Mouse (Mus musculus) kidney, postnatal 0 days (tissue): Measurements from ENCODE around the gene Dhx58. TPM values are rescaled to one million over a fixed set of nuclear protein-coding genes. Genes with fewer than 3 reads are reported as not detected.

Source experiments
- ATAC-seq: fragments of 200-750 bp; cut with Nextera tagmentation; replicated peaks from 2 replicates; pipeline ENCODE4 v1.8.0; 2017; ENCODE audit warnings: low read depth, moderate number of reproducible peaks, moderate TSS enrichment, moderate library complexity; ENCODE audit not compliant: low FRiP score
- DNase-seq: peaks from one replicate; pipeline ENCODE4 v3.0.0-alpha.2; 2016; ENCODE audit warnings: low spot score
- H3K27ac ChIP-seq: fragments of 300-500 bp; sonication (generic); 2 replicates; pipeline ENCODE4 v1.5.1; 2014; ENCODE audit warnings: mild to moderate bottlenecking
- H3K27me3 ChIP-seq: fragments of 300-500 bp; sonication (generic); 2 replicates; pipeline ENCODE4 v1.6.1; 2014; ENCODE audit warnings: low read length, mixed read lengths; ENCODE audit not compliant: insufficient read depth
- H3K36me3 ChIP-seq: fragments of 300-500 bp; sonication (generic); 2 replicates; pipeline ENCODE4 v1.6.1; 2014; ENCODE audit warnings: low read length, mixed read lengths; ENCODE audit not compliant: insufficient read depth
- H3K4me1 ChIP-seq: fragments of 300-500 bp; sonication (generic); replicated peaks from 2 replicates; pipeline ENCODE4 v1.6.1; 2014; ENCODE audit warnings: antibody characterized with exemption, low read length, mixed read lengths; ENCODE audit not compliant: insufficient read depth
- H3K4me2 ChIP-seq: fragments of 300-500 bp; sonication (generic); 2 replicates; pipeline ENCODE4 v1.6.1; 2014; ENCODE audit warnings: mild to moderate bottlenecking, low read length, moderate library complexity, mixed read lengths
- H3K4me3 ChIP-seq: fragments of 300-500 bp; sonication (generic); replicated peaks from 2 replicates; pipeline ENCODE4 v1.5.1; 2014; ENCODE audit warnings: low read depth, low read length
- H3K9ac ChIP-seq: fragments of 300-500 bp; sonication (generic); 2 replicates; pipeline ENCODE4 v1.6.1; 2014; ENCODE audit warnings: low read depth, low read length
- H3K9me3 ChIP-seq: fragments of 300-500 bp; sonication (generic); replicated peaks from 2 replicates; pipeline ENCODE4 v1.6.1; 2016; ENCODE audit warnings: low read length, inconsistent platforms, mixed read lengths
- CTCF ChIP-seq: IDR thresholded peaks from 2 replicates; pipeline ENCODE4 v1.5.1; 2016; ENCODE audit warnings: antibody characterized with exemption, low read depth, mild to moderate bottlenecking, moderate library complexity
- WGBS: fragments of 180-500 bp; shearing (Covaris S2); extraction: QIAGEN DNeasy Blood & Tissue Kit; methylation state at CpG from one replicate; pipeline ENCODE4 v1.1.7; 2014; 5-methylcytosine and 5-hydroxymethylcytosine counted together
- polyA plus RNA-seq: library from polyadenylated mRNA; unstranded; fragments of >200 nt; fragmentation: Nextera tagmentation; extraction: Ambion mirVana; gene quantifications from 2 replicates; pipeline ENCODE4 v1.2.1, GENCODE M21; 2015

Gene Dhx58
- polyA plus RNA-seq, 1 experiment from 2014 or later, result 3.3 TPM

DNA sequence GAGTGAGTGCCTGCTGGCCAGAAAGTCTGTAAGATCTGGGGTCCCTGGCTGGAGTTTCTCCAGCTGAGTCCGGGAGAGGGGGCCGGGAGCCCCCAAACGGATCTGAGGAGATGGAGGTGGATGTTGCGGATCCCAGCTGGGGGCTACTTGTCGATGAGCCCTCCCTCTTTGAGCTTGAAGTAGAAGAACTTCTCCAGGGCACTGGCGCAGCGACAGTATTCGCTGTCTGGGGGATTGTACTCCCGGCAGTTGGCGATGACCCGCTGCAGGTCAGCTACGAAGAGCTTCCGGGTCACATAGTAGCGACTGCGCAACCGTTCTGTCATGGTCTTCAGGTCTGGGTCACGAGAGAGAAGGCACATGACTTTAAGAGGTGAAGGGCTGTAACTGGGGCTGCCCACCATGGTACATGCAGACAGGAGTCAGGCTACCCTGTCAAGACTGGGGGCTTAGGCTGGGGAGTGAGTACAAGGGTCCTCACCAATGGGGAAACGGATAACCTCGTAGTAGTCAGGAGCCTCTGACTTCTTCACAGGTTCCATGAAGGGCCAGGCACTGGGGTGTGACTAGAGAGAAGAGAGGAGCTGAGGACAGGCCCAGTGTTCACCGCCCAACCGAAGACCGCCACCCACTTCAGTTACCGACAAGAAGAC lies 1.1 kb upstream of the Dhx58 start:
- H3K4me2 ChIP-seq, result no peak overlapping the region
- ATAC-seq, result no peak
- no peak overlapping the region for H3K27ac ChIP-seq
- no peak for DNase-seq
- H3K4me1 ChIP-seq, result no peaks in the 10 kb centered on the region; the same call in 1 of the 2 replicates
- WGBS, result 89% methylated on average over 23 of the region's 23 CpGs
- no peak overlapping the region for H3K4me3 ChIP-seq
- H3K27me3 ChIP-seq, result no peaks in the 10 kb centered on the region
- no peaks in the 10 kb centered on the region for H3K9me3 ChIP-seq
- H3K9ac ChIP-seq, result no peak overlapping the region
- peaks cover 49% of the 10 kb centered on the region for H3K36me3 ChIP-seq
- TF ChIP-seq CTCF, result no peak

DNA sequence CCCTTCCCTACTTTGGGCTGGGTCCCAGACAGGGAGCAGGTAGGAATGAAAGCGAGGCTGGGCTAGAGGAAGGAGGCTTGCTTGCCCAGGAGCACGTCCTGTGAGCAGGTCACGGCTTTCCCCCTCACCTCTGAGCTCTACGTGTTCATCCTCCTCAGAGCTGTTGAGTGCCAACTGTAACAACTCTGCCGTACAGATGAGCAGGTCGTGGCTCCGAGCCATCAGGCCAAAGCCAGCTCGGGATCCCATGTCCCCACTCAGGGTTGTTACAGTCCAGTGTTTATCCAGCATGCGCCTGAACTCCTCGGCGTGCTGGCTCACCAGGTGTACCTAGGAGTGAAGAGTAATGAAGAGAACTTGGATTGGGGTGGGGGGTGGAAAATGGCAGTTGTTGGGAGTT lies 705 bp downstream of the Dhx58 start:
- Histone ChIP-seq H3K36me3 (peaks cover 38% of the 10 kb centered on the region), H3K9me3 (no peaks in the 10 kb centered on the region), H3K27me3 (no peaks in the 10 kb centered on the region), H3K4me2 (peak overlapping the region; percentile 43), H3K9ac (no peak overlapping the region), H3K27ac (no peak overlapping the region), H3K4me3 (no peak overlapping the region), H3K4me1 (no peaks in the 10 kb centered on the region; the same call in 1 of the 2 replicates)
- ATAC-seq, result no peak
- no peak for TF ChIP-seq CTCF
- DNase-seq, result no peak
- 62% methylated on average over 11 of the region's 11 CpGs for WGBS

DNA sequence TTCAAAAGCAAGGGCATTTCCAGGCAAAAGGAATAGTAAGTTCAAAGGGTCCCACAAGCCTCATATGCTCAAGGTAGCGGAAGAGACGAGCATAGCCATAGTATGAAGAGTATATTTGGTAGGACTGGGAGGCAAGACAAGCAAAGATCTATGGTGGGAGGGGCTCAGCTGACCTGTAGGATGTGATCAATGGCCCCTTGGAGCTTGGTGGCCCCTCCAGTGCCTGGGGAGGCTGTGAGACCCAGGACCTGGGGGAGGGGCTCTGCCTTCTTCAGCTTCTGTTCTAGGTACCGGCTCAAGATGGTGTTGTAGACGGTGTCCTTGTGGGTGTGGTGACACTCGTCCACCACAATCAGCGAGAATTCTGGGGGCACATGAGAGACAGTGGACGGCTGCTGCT lies 1.2 kb downstream of the Dhx58 start:
- Histone ChIP-seq H3K9ac (no peak overlapping the region), H3K4me1 (no peaks in the 10 kb centered on the region; the same call in 1 of the 2 replicates), H3K36me3 (peaks cover 34% of the 10 kb centered on the region), H3K27ac (no peak overlapping the region), H3K4me3 (no peak overlapping the region), H3K4me2 (peak overlapping the region; percentile 43), H3K27me3 (no peaks in the 10 kb centered on the region), H3K9me3 (no peaks in the 10 kb centered on the region)
- no peak for TF ChIP-seq CTCF
- DNase-seq, result no peak
- 49% methylated on average over 7 of the region's 7 CpGs for WGBS
- ATAC-seq, result no peak

DNA sequence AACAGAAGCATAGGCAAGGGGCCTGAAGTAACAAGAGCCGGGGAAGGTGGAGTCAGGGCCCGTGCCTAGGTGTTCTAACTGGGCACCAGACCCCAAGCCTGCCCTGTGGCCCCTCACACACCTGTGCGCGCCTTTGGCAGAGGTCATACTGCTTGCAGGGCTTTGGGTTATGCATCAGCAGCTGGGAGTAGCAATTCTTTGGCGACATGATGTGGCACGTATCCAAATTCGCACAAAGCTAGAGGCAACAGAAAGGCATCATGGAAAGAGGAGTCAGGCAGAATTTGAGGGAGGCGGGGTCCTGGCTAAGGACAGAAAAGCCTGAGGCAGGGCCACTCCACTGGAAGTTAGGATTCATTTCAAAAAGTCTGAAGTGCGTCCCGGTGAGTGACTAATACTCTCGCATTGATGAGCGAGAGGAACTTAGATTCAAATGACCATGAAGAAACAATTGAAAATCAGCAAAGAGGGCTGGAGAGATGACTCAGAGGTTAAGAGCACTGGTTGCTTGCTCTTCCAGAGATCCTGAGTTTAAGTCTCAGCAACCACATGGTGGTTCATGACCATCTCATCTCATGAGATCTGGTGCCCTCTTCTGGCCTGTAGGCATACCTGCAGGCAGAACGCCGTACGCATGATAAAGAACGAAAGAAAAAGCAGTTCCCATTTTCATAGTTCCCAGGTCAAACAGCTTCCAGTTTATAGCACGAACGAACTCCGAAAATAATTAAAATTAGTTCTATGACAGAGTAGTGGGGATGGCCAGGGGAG lies 1.8 kb downstream of the Dhx58 start:
- Histone ChIP-seq H3K4me3 (no peak overlapping the region), H3K27ac (no peak overlapping the region), H3K4me1 (no peaks in the 10 kb centered on the region; the same call in 1 of the 2 replicates), H3K27me3 (no peaks in the 10 kb centered on the region), H3K4me2 (peak overlapping the region; percentile 43), H3K9me3 (no peaks in the 10 kb centered on the region), H3K9ac (no peak overlapping the region), H3K36me3 (peaks cover 27% of the 10 kb centered on the region)
- ATAC-seq (0 out of 2 replicates have a peak, but pooled peaks have one; percentile 19), DNase-seq (peak; percentile 90)
- WGBS, result 35% methylated on average over 19 of the region's 19 CpGs
- TF ChIP-seq CTCF, result peak; percentile 97

DNA sequence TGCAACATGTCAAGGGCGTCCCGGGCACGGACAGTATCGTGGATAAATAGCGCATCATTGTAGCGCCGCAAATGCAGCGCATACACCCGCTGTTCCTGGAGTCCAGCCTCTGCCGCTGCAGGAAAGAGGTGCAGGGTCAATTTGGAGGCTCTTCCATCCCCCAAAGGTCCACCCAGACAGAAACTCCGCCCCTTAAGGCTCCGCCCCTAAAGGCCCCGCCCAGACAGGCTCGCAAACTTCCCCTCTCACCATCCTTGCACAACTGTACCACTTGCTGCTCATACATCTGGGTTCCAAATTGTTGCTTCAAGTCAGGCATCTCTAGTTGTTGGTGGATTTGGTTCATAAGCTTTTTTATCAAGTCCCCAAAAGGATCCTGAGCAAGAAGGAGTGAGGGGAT lies 2.8 kb downstream of the Dhx58 start:
- H3K4me1 ChIP-seq, result no peaks in the 10 kb centered on the region; the same call in 1 of the 2 replicates
- WGBS, result 9% methylated on average over 14 of the region's 14 CpGs
- peak; percentile 55 for DNase-seq
- ATAC-seq, result no peak
- no peaks in the 10 kb centered on the region for H3K9me3 ChIP-seq
- H3K9ac ChIP-seq, result no peak overlapping the region
- H3K27ac ChIP-seq, result no peak overlapping the region
- no peak overlapping the region; the same call in 1 of the 2 replicates for H3K4me3 ChIP-seq
- H3K27me3 ChIP-seq, result no peaks in the 10 kb centered on the region
- no peak for TF ChIP-seq CTCF
- peaks cover 18% of the 10 kb centered on the region for H3K36me3 ChIP-seq
- peak overlapping the region; percentile 37 for H3K4me2 ChIP-seq

DNA sequence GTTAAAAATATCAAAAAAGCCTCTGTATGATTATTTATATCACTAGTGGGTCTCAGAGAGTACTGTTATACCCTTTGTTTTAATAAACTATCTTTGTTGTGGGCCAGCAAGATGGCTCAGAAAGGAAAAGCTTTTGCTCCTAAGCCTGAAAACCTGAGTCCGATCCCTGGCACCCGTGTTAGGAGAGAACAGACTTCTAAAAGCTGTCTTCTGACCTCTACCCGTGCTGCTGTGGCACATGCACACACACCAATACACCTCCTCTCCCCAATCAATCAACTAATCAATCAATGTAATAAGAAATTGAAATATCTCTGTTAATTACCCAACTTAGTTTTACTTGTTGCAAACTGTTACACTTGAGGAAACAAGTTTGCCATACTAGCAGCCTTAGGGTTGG lies 3.4 kb downstream of the Dhx58 start:
- WGBS, result 78% methylated on average over 3 of the region's 3 CpGs
- Histone ChIP-seq H3K4me1 (no peaks in the 10 kb centered on the region; the same call in 1 of the 2 replicates), H3K9me3 (no peaks in the 10 kb centered on the region), H3K27me3 (no peaks in the 10 kb centered on the region), H3K4me3 (no peak overlapping the region), H3K27ac (no peak overlapping the region), H3K36me3 (peaks cover 12% of the 10 kb centered on the region), H3K9ac (no peak overlapping the region), H3K4me2 (peak overlapping the region; percentile 37; the same call in 1 of the 2 replicates)
- TF ChIP-seq CTCF, result no peak
- ATAC-seq (no peak), DNase-seq (no peak)
